Mouse (Mus musculus): Measurements from ENCODE around the gene Pzp.

- TF ChIP-seq CTCF (IDR thresholded peaks at IDR 0.05; ENCODE audit: low read depth) = no peak
- no peak for TF ChIP-seq EP300 (optimal IDR thresholded peaks at IDR 0.05)
Measured at GRCm38 (mm10) chr6:128457186-128457585, 69.3 kb downstream of the Pzp start.

Data from stomach, postnatal 0 days (tissue).